Mouse (Mus musculus) ES-Bruce4 (cell line): Measurements from ENCODE around the gene Il22ra1.

Experiments
- CTCF ChIP-seq: IDR thresholded peaks from one replicate; pipeline ENCODE4 v1.8.1; 2011; ENCODE audit warnings: low read depth, low read length
- POLR2A ChIP-seq: IDR thresholded peaks from one replicate; pipeline ENCODE4 v1.8.1; 2011; ENCODE audit warnings: low read length; ENCODE audit not compliant: insufficient read depth

DNA sequence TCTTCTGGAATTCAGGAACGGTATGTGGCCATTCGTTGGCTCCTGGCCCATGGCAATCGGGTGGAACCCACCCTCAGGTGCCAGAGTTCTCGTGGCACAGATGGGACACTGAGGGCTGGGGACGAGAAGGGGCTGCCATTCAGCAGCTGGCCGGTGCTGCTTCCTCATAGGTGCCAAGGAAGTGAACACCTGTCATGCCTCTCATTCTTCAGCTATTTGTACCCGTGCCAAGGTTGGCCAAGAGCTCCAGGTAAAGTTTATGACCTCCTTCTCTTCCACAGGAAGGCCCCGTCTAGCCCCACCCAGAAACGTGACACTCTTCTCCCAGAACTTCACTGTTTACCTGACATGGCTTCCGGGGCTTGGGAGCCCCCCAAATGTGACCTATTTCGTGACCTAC is 37.7 kb upstream of the Il22ra1 start:
- TF ChIP-seq CTCF = no peak
- TF ChIP-seq POLR2A = no peak
